Mouse (Mus musculus): ENCODE results near the gene Dennd4b. TPM values are rescaled to one million over a fixed set of nuclear protein-coding genes. Genes with fewer than 3 reads are reported as not detected.

The Dennd4b gene
- polyA plus RNA-seq (2015; fragmentation: Nextera tagmentation; extraction: Ambion mirVana), result 5.3 and 6.7 TPM in 2 replicates

GRCm38 (mm10) chr3:90265034-90265931 is at the start of gene Dennd4b:
TSS of gene Dennd4b (plus strand) at chr3:90265185.
- WGBS, result under 1% methylated on average over 80 of the region's 87 CpGs
- H3K4me3 ChIP-seq (replicated peaks; ENCODE audit: low read length), result peak within 1 kb of the TSS; percentile 86
- H3K9ac ChIP-seq (replicated peaks; ENCODE audit: low read depth, low read length), result peak within 1 kb of the TSS; percentile 88
- peaks cover 22% of the 10 kb centered on the region for H3K36me3 ChIP-seq (ENCODE audit: control insufficient read depth, insufficient read depth)
- H3K27me3 ChIP-seq (replicated peaks; ENCODE audit: control insufficient read depth, insufficient read depth, low read length), result no peaks in the 10 kb centered on the region
- H3K4me2 ChIP-seq (ENCODE audit: low read length), result peak within 1 kb of the TSS; percentile 86
- peak; percentile 85 for ATAC-seq
- H3K4me1 ChIP-seq (replicated peaks; ENCODE audit: control insufficient read depth, insufficient read depth, low read length), result peaks cover 12% of the 10 kb centered on the region
- H3K27ac ChIP-seq (ENCODE audit: low read length), result peak within 1 kb of the TSS; percentile 89
- H3K9me3 ChIP-seq (ENCODE audit: control insufficient read depth, low read length), result no peaks in the 10 kb centered on the region

GRCm38 (mm10) chr3:90215825-90216380 is 49.1 kb upstream of the Dennd4b start:
- Histone ChIP-seq H3K4me3 (replicated peaks; ENCODE audit: low read length) (no peak overlapping the region), H3K36me3 (ENCODE audit: control insufficient read depth, insufficient read depth) (peaks cover 12% of the 10 kb centered on the region), H3K4me2 (ENCODE audit: low read length) (no peak overlapping the region), H3K27me3 (replicated peaks; ENCODE audit: control insufficient read depth, insufficient read depth, low read length) (no peaks in the 10 kb centered on the region), H3K9me3 (ENCODE audit: control insufficient read depth, low read length) (no peaks in the 10 kb centered on the region), H3K4me1 (replicated peaks; ENCODE audit: control insufficient read depth, insufficient read depth, low read length) (peaks cover 29% of the 10 kb centered on the region), H3K9ac (replicated peaks; ENCODE audit: low read depth, low read length) (no peak overlapping the region), H3K27ac (ENCODE audit: low read length) (no peak overlapping the region)
- ATAC-seq, result no peak
- 28% methylated on average over 1 of the region's 1 CpGs for WGBS

GRCm38 (mm10) chr3:90220088-90220487 is 44.9 kb upstream of the Dennd4b start:
- peak; percentile 63 for ATAC-seq
- Histone ChIP-seq H3K4me1 (replicated peaks; ENCODE audit: control insufficient read depth, insufficient read depth, low read length) (peaks cover 11% of the 10 kb centered on the region), H3K4me2 (ENCODE audit: low read length) (peak overlapping the region; percentile 81), H3K9me3 (ENCODE audit: control insufficient read depth, low read length) (no peaks in the 10 kb centered on the region), H3K9ac (replicated peaks; ENCODE audit: low read depth, low read length) (peak overlapping the region; percentile 61), H3K27ac (ENCODE audit: low read length) (peak overlapping the region; percentile 51), H3K27me3 (replicated peaks; ENCODE audit: control insufficient read depth, insufficient read depth, low read length) (no peaks in the 10 kb centered on the region), H3K36me3 (ENCODE audit: control insufficient read depth, insufficient read depth) (no peaks in the 10 kb centered on the region), H3K4me3 (replicated peaks; ENCODE audit: low read length) (peak overlapping the region; percentile 45)
- WGBS, result 9% methylated on average over 6 of the region's 6 CpGs

- Histone ChIP-seq H3K27me3 (replicated peaks; ENCODE audit: control insufficient read depth, insufficient read depth, low read length) (no peaks in the 10 kb centered on the region), H3K9ac (replicated peaks; ENCODE audit: low read depth, low read length) (peak overlapping the region; percentile 61), H3K4me1 (replicated peaks; ENCODE audit: control insufficient read depth, insufficient read depth, low read length) (peaks cover 11% of the 10 kb centered on the region), H3K4me3 (replicated peaks; ENCODE audit: low read length) (peak overlapping the region; percentile 45), H3K27ac (ENCODE audit: low read length) (peak overlapping the region; percentile 51), H3K36me3 (ENCODE audit: control insufficient read depth, insufficient read depth) (no peaks in the 10 kb centered on the region), H3K4me2 (ENCODE audit: low read length) (peak overlapping the region; percentile 81), H3K9me3 (ENCODE audit: control insufficient read depth, low read length) (no peaks in the 10 kb centered on the region)
- peak; percentile 79 for ATAC-seq
- 0% methylated on average over 16 of the region's 20 CpGs for WGBS
Observed at GRCm38 (mm10) chr3:90220531-90220951, 44.4 kb upstream of the Dennd4b start.

GRCm38 (mm10) chr3:90221123-90221522 is 43.9 kb upstream of the Dennd4b start:
- 29% methylated on average over 5 of the region's 5 CpGs for WGBS
- H3K4me1 ChIP-seq (replicated peaks; ENCODE audit: control insufficient read depth, insufficient read depth, low read length), result peaks cover 11% of the 10 kb centered on the region
- H3K4me2 ChIP-seq (ENCODE audit: low read length), result peak overlapping the region; percentile 81
- H3K27ac ChIP-seq (ENCODE audit: low read length), result no peak overlapping the region
- peak overlapping the region; percentile 45 for H3K4me3 ChIP-seq (replicated peaks; ENCODE audit: low read length)
- H3K27me3 ChIP-seq (replicated peaks; ENCODE audit: control insufficient read depth, insufficient read depth, low read length), result no peaks in the 10 kb centered on the region
- no peaks in the 10 kb centered on the region for H3K36me3 ChIP-seq (ENCODE audit: control insufficient read depth, insufficient read depth)
- ATAC-seq, result no peak
- H3K9me3 ChIP-seq (ENCODE audit: control insufficient read depth, low read length), result no peaks in the 10 kb centered on the region
- peak overlapping the region; percentile 61 for H3K9ac ChIP-seq (replicated peaks; ENCODE audit: low read depth, low read length)

- no peak for ATAC-seq
Observed at GRCm38 (mm10) chr3:90222455-90222854, 42.5 kb upstream of the Dennd4b start.

GRCm38 (mm10) chr3:90222941-90223340 is 42.0 kb upstream of the Dennd4b start:
- H3K27me3 ChIP-seq (replicated peaks; ENCODE audit: control insufficient read depth, insufficient read depth, low read length), result no peaks in the 10 kb centered on the region
- no peak for ATAC-seq
- H3K36me3 ChIP-seq (ENCODE audit: control insufficient read depth, insufficient read depth), result no peaks in the 10 kb centered on the region
- no peak overlapping the region for H3K9ac ChIP-seq (replicated peaks; ENCODE audit: low read depth, low read length)
- 81% methylated on average over 3 of the region's 3 CpGs for WGBS
- H3K4me1 ChIP-seq (replicated peaks; ENCODE audit: control insufficient read depth, insufficient read depth, low read length), result peaks cover 11% of the 10 kb centered on the region
- H3K27ac ChIP-seq (ENCODE audit: low read length), result no peak overlapping the region
- H3K4me3 ChIP-seq (replicated peaks; ENCODE audit: low read length), result no peak overlapping the region
- H3K9me3 ChIP-seq (ENCODE audit: control insufficient read depth, low read length), result no peaks in the 10 kb centered on the region
- no peak overlapping the region for H3K4me2 ChIP-seq (ENCODE audit: low read length)

More at GRCm38 (mm10) chr3:90222455-90222854, 42.5 kb upstream of the Dennd4b start:
- Histone ChIP-seq H3K9ac (replicated peaks; ENCODE audit: low read depth, low read length) (no peak overlapping the region), H3K27me3 (replicated peaks; ENCODE audit: control insufficient read depth, insufficient read depth, low read length) (no peaks in the 10 kb centered on the region), H3K4me1 (replicated peaks; ENCODE audit: control insufficient read depth, insufficient read depth, low read length) (peaks cover 11% of the 10 kb centered on the region), H3K4me3 (replicated peaks; ENCODE audit: low read length) (no peak overlapping the region), H3K9me3 (ENCODE audit: control insufficient read depth, low read length) (no peaks in the 10 kb centered on the region), H3K36me3 (ENCODE audit: control insufficient read depth, insufficient read depth) (no peaks in the 10 kb centered on the region), H3K4me2 (ENCODE audit: low read length) (no peak overlapping the region), H3K27ac (ENCODE audit: low read length) (no peak overlapping the region)
- 87% methylated on average over 4 of the region's 4 CpGs for WGBS

- Histone ChIP-seq H3K27me3 (replicated peaks; ENCODE audit: control insufficient read depth, insufficient read depth, low read length) (no peaks in the 10 kb centered on the region), H3K4me2 (ENCODE audit: low read length) (no peak overlapping the region), H3K36me3 (ENCODE audit: control insufficient read depth, insufficient read depth) (no peaks in the 10 kb centered on the region), H3K9me3 (ENCODE audit: control insufficient read depth, low read length) (no peaks in the 10 kb centered on the region), H3K4me1 (replicated peaks; ENCODE audit: control insufficient read depth, insufficient read depth, low read length) (peaks cover 11% of the 10 kb centered on the region), H3K9ac (replicated peaks; ENCODE audit: low read depth, low read length) (no peak overlapping the region), H3K4me3 (replicated peaks; ENCODE audit: low read length) (no peak overlapping the region), H3K27ac (ENCODE audit: low read length) (no peak overlapping the region)
- WGBS, result 89% methylated on average over 10 of the region's 10 CpGs
- no peak for ATAC-seq
Observed at GRCm38 (mm10) chr3:90224331-90224730, 40.7 kb upstream of the Dennd4b start.

GRCm38 (mm10) chr3:90231075-90231474 is 33.9 kb upstream of the Dennd4b start:
- 20% methylated on average over 8 of the region's 8 CpGs for WGBS

More at GRCm38 (mm10) chr3:90231075-90231474, 33.9 kb upstream of the Dennd4b start:
- peak overlapping the region; percentile 87 for H3K27ac ChIP-seq (ENCODE audit: low read length)
- no peaks in the 10 kb centered on the region for H3K27me3 ChIP-seq (replicated peaks; ENCODE audit: control insufficient read depth, insufficient read depth, low read length)
- peak overlapping the region; percentile 90 for H3K4me3 ChIP-seq (replicated peaks; ENCODE audit: low read length)
- peak overlapping the region; percentile 90 for H3K4me2 ChIP-seq (ENCODE audit: low read length)
- H3K9ac ChIP-seq (replicated peaks; ENCODE audit: low read depth, low read length), result peak overlapping the region; percentile 89
- peaks cover 10% of the 10 kb centered on the region for H3K36me3 ChIP-seq (ENCODE audit: control insufficient read depth, insufficient read depth)
- H3K4me1 ChIP-seq (replicated peaks; ENCODE audit: control insufficient read depth, insufficient read depth, low read length), result peaks cover 13% of the 10 kb centered on the region
- H3K9me3 ChIP-seq (ENCODE audit: control insufficient read depth, low read length), result no peaks in the 10 kb centered on the region
- ATAC-seq, result no peak

Measured in forebrain, embryonic 16.5 days (tissue).